Mouse (Mus musculus) thymus, postnatal 36 days (tissue): Measurements from ENCODE around the gene Tbk1.
A peak's percentile ranks its signal among the peaks of the same experiment; 100 is the strongest.

ENCODE experiments used
- DNase-seq, 2 experiments: peaks; one replicate each; pipeline ENCODE4 v3.0.0; 2022; ENCODE audit warnings: mixed read lengths in 2 of 2

The Tbk1 gene

DNA sequence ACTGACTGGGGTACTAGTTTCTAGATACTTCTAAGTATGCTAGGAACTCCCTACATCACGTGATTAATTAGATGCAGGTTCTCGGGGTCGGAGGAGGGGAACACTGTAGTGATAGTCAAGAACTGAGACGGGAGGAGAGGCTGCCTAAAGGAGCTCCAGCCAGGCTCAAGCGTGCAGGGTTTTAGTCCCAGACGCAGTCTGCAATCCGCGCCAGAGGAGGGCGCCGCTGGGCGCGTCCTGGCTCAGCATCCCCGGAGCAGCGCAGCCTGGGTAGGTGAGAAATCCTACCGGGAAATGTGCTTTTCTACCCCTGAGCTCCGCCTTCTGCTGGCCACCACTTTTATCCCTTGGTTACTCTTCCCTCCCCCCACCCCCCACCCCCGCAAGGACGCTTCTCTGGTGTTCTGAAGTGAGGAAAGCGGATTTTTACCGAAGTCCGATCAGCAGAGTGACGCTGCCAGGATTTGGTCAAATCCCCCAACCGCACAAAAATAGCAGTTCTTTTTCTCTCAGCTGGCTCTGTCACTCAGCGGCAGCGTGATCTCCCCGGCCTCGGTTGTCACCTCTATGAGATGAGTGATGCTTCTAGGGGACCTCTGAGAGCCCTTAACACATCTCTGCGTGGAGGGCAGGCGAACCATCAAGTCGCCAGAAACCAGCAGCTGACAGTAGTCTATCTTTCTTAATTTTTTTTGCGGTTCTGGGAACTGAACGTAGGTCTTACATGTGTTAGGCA lies 53.3 kb downstream of the Tbk1 start:
- peak; percentile 29 to 36 for DNase-seq

DNA sequence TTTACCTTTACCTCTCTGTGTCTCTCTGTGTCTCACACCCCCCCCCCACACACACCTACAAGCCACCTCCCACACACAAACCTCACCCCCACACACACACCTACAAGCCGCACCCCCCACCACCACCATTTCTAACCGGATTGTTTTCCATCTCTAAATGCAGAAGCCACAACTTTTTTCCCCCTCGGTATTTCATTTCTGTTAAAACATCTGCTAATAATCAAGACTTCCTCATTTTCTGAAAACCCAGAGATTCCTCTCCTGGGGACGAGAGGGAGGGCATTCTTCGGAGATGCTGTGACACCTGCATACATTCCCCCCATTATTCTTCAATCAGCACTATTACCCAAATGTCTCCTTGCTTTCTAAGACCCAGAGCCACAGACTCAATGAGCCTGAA lies 55.0 kb downstream of the Tbk1 start:
- DNase-seq: no peak

DNA sequence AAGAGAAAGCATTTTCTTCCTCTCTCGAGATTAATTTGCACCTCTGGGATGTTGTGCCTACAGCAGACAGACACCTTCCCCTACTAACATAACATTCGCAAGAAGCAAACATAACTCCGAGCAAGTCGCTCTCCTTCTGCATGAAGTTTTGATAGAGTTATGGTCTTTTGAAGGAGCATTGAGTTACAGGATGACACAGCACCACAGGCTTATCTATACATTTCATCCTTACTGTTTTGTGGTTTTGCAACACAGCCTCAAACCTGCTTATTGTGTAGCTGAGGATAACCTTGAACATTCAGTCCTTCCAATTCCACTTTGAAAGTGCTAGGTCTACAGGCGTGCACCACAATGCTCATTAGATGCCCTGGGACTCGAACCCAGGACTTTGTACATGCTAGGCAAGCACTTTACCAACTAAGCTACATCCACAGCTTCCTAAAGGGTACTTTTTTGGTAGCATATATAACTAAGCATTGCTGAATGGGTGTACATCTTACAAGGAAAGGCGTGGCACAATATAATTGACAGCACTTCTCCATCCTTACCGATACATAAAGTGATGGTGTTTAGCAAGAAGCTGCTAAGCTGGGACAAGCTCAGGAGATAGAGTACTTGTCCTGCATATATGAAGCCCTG lies 56.1 kb downstream of the Tbk1 start:
- DNase-seq: no peak

DNA sequence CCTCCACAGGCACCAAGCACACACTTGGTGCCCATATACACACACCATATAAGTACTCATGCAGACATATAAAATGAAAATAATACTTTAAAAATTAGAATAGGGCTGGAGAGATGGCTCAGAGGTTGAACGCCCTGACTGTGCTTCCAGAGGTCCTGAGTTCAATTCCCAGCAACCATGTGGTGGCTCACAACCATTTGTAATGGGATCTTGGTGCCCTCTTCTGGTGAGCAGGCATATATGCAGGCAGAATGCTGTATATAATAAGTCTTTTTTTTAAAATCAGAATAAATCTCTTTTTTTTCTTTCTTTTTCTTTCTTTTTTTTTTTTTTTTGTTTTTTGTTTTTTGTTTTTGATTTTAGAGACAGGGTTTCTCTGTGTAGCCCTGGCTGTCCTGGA lies 57.3 kb downstream of the Tbk1 start:
- no peak for DNase-seq

DNA sequence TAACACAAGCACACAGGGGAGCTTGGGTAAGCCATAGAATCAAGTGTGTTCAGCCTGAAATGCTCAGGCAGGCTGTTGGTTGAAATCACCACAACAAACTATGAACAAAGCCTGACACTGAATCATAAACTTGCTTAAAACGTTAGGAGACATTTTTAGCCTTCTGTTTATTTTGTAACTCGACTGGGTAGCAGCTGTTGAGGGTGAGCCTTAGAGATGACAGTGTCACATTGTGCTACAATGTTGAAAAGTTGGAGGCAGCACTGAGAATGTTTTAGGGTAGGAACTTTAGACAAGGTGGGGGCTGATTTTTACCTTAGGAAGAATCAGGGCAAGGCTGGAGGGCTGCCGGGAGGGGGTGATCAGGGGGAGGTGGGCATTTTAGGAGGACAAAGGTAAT lies 58.1 kb downstream of the Tbk1 start:
- no peak for DNase-seq

DNA sequence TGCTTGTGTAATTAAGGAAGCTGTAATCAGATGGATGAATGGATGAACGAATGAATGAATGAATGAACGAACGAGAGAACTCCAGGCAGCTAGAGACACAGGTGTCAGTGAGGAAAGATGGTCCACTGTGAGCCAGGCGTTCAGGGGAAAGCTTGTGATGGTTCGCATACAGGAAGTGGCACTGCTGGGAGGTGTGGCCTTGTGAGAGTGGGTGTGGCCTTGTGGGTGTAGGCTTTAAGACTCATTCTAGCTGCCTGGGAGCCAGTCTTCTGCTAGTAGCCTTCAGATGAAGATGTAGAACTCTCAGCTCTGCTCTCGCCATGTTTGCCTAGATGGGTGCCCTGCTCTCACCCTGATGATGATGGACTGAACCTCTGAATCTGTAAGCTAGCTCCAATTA lies 59.5 kb downstream of the Tbk1 start:
- peak; percentile 18 to 51 for DNase-seq

DNA sequence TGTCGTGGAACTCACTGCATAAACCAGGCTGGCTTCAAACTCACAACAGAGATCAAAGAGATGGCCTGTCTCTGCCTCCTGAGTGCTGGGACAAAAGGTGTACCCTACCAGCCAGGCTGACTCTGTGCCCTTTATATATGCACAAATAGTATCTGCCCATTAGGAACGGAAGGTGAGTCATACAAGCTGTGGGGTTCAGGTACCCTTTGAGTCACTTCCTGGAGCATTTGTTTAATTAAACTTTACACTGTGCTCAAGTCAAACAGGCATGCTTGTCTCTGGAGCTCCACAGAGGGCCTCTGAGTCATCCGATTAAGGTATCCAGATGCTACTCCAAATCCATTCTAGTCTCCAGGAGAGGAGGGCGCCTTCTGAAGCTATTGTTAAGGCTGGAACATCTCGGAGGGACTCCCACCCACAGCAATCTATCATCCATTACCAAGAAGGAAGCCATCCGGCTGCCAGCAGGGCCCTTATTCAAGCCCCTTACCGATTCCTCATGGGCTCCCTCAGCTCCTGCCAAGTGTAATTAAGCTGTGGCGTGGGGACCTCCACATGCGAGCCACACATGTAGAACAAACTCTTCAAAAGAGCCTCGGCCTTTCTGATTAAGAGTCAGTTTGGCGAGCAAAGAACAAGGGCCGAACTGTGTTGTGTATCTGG lies 65.5 kb downstream of the Tbk1 start:
- no peak for DNase-seq

DNA sequence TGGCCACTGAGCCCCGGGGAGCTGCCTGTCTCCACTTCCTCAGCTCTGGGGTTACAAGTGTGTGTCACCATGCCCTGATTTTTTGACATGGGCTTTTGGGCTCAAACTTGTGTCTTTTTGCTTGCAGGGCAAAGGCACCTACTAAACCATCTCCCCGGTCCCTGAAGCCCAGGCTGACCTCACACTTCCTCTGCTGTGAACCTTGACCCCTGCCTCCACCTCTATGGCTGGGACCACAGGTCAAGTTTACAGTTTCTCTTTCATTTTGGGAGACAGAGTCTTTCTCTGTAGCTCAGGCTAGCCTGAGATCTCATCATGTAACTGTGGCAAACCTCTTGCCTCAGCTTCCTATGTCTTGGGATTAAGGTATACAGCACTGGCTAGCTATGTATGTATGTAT lies 66.9 kb downstream of the Tbk1 start:
- no peak for DNase-seq

DNA sequence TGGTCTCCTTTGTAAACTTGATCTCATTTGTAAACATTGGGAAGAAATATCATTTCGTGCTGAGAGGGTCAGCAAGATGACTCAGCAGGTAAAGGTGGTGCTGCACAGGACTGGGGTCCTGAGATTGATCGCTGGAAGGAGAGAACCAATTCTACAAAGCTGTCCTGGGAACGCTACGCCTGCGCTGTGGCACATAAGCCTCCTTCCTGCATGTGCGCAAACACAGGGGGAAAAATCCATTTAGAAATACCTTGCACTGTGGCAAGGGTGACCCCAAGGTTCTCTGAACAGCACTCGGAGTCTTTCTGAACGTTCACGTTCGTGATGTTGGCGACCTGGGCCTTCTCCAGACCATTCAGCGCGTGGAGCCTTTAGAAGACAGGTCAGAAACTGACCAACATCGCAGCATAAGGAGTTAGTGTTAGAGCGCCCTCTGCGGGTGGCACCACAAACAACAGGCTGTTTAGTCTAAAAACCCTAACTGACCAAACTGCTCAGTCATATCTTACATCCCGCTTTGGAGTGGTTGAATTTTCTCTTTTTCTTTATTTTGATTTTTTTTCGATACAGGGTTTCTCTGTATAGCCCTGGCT lies 70.5 kb downstream of the Tbk1 start:
- peak; percentile 66 to 76 for DNase-seq

DNA sequence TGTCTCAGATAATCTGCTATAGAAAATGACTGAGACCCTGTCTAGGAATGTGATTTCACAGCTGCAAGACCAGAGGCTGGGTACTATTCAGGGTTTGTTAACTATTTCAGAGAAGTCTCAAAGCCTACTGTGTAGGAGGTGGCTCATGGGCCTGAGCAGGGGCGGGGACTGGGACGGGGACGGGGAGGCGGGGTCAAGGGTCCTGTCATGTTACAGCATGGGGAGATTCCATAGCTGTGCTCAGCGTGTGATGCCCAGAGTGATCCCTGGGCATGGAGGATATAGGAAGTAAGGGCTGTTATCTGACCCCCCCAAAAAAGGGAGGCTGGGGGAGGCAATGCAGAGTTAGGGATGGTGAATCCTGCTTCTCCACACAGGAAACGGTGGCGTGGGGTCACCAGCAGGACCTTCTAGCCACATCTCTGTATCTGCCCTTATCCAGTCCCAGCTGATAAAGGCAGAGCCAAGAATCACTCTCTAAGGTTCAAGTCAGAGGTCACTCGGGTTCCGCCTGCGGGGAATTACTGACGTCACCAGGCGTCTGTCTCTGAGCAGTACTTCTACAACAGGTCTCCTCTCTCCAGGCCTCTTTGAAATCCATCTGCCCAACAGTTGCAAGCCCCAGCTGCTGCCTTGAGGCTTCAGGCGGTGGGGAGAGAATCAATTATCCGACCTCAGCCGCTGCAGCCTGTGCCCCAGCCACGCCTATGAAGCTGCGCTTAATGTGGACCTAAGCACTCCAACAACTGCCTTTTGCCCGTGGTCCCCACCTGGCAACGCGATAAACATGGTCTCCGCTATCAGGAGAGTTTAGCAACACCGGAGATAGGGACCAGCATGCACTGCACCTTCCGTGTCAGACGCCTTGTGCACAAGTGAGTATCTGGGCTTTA lies 76.6 kb downstream of the Tbk1 start:
- no peak for DNase-seq

DNA sequence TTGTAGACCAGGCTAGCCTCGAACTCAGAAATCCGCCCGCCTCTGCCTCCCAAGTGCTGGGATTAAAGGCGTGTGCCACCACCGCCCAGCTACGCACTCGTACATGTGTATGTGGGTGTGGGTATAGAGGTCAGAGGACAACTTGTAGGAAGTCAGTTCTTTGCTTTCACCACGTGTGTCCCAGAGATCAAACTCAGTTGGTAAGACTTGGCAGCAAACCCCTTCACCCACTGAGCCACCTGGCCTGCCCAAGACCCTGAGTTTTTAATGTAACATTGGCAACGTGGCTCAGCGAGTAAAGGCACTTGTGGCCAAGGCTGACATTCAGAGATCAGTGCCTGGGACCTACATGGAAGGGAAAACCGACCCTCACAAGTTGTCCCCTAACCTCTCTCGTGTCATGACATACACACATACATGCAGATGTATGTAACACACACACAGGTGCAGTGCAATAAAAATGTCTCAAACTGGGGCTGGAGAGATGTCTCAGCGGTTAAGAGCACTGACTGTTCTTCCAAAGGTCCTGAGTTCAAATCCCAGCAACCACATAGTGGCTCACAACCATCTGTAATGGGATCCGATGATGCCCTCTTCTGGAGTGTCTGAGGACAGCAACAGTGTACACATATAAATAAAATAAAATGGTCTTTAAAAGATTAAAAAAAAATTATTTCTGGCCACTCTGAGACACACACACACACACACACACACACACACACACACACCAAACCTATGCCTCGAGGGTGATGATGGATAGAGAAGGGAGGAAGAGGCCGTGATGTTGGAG lies 78.6 kb downstream of the Tbk1 start:
- no peak for DNase-seq

DNA sequence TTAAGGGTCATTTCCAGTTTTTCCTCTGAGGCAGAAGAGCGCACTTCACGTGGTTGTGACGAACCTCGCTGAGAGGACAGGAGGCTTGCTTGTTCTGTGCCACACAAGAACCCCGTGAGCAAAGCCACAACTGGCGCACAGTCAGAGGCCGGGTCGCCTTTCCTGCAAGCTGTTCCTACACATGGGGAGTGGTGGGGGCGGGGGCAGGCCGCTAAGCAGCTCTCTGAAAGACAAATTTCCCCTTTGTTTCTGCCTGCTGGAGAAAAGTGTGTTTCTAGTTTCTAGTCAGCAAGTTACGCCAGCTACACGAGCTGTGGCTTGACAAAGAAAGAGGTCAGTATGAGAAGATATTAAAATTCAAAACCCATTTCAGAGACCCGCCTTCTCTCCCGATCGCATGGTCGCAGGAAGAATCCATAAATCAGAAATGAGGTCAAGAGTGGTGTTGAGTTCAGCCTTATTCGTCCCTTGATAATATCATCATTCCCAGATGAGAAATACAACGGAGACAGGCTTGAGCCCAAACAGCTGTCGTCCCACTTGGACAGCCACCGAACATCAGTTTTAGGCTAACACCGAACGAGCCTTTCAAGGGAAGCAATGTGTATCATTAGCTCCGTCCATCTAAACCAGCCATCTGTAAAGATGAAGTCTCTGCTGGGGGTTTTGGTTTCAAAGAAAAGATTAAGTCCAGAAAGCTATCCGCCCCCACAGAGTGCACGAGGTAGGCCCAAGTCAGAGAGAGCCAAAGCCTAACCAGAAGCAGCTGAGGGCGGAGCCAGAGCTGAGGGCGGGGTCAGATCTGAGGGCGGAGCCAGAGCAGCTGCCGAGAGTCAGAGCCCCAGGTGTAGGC lies 79.6 kb downstream of the Tbk1 start:
- DNase-seq: peak; percentile 93 to 94

DNA sequence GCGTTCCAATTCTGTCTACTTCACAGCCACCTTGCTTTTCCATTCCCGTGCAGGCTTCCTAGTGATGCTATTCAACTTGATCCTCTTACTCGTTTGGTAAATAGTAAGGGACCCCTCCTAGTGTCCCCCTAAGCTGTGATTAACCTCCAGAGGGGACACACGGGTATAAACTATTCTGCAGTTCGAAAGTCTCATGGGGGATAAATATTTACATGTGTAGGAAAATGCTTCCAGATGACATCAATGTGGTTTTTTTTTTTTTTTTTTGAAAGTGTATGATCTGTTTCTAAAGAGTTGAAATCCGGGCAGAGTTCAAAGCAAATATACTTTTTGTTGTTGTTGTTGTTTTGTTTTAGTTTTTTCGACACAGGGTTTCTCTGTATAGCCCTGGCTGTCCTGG lies 80.7 kb downstream of the Tbk1 start:
- DNase-seq: no peak

DNA sequence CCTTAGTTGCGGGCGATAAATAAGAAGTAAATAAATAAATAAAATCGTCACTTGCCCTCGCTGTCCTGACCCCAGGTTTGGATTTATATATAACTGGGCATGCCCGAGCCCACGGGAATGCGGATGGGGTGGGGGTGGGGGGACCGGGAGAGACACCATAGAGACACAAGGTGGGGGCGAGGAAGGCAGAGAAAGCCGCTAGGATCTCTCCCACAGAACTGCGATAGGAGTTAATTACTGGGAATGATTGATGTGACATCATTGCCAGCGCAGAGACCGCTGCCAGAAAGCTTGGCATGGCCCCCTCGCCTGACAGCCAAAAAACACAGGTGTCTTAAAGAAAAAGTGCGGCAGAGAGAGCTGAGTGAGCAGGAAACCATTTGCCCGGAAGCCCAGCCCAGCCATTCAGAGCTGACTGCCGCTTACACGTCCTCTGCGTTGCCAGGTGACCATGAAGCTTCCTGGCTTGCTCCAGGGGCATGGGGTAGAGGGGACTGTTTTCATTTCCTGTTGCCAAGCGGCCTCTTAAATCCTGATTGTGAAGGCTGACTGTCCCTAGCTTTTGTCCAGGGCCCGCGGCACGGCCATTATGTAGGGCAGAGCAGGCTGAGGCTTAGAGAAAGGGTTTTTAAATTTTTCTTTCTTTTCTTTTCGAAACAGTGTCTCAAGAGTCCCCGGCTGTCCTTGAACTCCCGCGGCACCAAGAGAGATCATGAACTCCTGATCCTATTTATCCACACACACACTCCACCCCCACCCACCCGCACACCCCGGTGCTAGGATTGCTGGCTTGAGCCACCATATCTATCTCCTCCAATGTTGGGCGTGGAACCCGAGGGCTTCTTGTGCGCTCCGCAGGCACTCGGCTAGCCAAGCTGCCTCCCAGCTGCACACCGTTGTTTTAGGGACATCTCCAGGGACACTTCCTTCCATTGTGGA lies 81.3 kb downstream of the Tbk1 start:
- DNase-seq: peak; percentile 78 to 88

DNA sequence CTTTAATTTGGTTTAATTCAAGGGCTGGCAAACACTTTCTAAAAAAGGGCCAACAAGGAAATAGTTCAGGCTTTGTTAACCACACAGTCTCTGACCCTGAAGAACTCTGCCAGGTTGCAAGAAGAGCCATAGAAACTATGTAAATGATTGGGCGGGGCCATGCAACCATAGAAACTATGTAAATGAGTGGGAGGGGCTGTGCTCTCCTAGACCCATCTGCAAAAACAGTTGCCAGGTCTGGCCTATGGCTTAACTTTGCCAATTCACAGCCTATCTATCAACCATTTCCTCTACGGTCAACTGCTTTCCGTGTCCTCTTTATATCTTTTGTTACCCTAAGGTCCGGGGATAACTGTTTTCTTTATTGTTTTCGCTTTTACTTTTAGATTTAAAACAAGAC lies 85.4 kb downstream of the Tbk1 start:
- no peak for DNase-seq

DNA sequence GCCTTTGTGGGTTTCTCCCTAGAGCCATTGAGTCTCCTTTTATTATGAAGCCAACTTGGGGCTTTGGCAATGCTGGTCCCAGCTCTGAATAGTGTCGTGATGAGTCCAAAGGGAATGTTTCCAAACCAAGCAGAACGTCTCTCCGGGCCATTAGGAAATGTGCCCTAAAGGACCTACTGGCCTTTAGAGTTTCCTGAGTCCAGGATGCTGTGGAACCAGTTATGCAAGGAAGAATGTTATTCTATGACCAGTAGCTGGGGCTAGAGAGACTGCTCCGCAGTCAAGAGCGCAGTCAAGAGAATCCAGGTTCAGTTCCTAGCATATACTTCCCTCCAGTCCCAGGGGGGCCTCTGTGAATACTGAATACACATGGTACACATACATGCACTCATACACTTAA lies 86.6 kb downstream of the Tbk1 start:
- DNase-seq: no peak

DNA sequence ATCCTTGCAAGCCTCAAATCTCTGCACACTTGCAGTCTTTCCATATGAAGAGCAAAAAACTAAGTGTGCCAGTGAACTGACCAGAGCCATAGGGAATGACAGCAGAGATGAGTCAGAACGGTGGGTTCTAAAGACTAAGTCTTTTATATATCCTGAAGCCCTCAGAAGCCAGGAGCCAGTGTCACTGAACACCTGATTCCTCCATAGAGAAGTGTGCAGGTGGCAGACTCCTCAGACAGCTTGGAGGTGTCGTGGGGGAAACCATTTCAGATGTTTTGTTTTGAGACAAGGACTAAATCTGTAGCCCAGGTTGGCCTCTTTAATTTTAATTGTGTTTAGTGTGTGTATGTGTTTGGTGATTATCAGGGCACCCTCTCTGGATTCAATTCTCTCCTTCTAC lies 87.5 kb downstream of the Tbk1 start:
- no peak for DNase-seq

DNA sequence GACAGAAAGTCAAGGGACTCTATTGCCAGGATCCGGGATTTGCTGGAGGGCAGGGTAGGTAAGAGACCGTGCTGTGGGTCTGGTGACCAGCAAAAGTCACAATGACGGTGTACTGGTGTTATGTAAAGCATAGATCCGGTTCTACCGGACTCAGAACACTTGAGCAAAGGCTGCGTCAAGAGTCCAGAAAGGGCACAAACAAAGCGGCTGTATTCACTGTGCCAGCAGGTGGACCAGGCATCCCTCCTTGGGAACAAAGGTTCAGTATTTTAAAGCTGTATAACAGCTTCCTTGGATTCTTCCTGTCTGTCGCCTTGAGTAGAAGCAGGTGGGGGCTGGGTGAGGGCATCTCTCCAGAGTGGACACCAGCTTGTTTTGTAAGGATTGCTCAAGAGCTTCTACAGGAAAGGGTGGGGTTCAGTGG lies 88.1 kb downstream of the Tbk1 start:
- no peak for DNase-seq

DNA sequence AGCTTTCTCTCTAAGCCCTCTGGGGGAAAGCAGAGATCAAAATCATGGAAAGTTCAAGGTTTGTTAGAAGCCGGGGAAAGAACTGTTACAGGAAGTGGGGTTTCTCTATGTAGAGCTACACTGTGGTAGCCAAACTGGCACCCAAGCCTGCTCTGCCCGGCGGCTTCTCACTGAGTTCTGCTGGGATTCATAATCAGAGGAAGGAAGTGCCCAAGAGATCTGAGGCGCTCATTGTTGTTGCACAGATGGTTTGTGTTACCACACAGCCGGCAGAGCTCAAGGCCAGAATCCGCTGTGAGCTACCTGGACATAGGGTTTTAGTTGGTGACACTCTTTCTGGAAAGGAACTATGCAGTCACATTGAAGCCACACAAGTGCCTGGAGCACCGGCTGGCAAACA lies 88.6 kb downstream of the Tbk1 start:
- DNase-seq: no peak

DNA sequence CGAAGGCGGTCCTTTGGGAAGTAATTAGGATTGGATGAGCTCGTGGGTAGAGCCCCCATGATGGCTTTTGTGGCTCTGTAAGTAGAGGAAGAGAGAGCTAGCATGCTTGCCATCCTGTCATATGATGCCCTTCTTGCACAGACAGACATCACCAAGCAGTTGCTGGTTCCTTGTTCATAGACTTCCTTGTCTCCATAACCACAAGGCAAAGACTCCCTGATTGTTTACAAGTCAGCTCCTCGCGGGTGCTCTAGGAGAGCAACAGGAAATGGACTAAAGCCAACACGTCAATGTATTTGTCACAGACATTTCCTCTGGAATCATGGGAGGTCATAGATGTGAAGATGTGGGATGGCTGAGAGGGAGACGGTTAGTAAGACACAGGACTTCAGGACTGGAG lies 90.0 kb downstream of the Tbk1 start:
- DNase-seq: no peak
